Mouse (Mus musculus) megakaryocyte, adult 5-6 weeks (primary cell): ENCODE results near the gene Arhgef2. TPM values are rescaled to one million over a fixed set of nuclear protein-coding genes. Genes with fewer than 3 reads are reported as not detected.

Experiments used
- ATAC-seq: 2 replicates; pipeline ENCODE4 v1.8.0; 2016; ENCODE audit warnings: mild to moderate bottlenecking, inconsistent platforms; ENCODE audit not compliant: poor library complexity, severe bottlenecking
- total RNA-seq, 2 experiments: library from RNA; stranded (forward) in 1 of 2; stranded (reverse) in 1 of 2; fragments of 153-499, 151-499 nt in 1 of 2; fragments of 221-1000, 200-1000 nt in 1 of 2; gene quantifications; 2 replicates each; pipeline versions ENCODE4 v1.2.3 to v1.2.4; 2015 to 2017

Arhgef2 gene
- total RNA-seq, 2 experiments from 2014 or later = 49.6 to 71.1 TPM

DNA sequence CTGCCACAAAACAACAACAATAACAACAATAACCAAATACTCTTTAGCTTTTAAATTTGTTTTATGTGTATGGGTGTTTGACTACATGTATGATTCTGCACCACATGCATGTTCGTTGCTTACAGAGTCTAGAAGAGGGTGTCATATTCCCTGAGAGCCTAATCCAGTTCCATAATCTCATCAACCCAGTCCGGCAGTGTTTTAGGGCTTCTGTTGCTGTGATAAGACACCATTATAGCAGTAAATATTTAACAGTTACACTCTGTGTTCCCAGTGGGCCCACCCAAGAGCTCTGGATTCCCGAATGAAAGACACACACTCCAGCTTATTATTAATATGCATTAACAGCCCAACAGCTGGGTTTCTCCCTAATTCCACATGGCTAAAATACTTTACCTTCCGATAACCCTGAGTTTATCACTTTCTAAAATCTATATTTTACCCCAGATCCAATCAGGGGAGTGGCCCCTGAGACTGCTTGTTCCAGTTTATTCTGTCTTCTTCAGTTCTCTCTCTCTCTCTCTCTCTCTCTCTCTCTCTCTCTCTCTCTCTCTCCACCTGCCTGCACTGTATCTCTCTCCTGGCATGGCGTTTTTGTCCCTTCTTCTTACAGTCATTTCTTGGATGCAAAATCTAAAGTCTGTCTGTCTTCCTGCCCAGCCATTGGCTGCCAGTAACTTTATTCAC is 52.8 kb downstream of the Arhgef2 start:
- ATAC-seq = no peak

DNA sequence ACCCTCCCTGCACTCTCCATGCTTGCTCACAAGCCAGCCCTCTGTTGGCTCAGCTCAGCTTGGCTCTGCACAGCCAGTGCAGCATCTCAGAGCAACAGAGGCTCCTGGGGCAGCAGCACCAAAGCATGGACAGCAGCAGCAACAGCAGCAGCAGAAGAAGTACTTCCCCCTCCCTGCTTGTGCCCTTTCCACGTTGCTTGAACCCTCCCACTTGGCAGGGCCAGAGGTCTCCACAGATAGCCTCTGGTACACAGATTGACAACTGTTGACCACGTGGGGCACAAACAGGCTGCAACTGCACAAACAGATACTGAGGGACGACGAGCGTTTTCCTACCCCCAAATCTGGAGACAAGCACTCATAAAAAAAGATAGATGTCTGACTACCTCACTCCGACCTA is 54.0 kb downstream of the Arhgef2 start:
- ATAC-seq = no peak

DNA sequence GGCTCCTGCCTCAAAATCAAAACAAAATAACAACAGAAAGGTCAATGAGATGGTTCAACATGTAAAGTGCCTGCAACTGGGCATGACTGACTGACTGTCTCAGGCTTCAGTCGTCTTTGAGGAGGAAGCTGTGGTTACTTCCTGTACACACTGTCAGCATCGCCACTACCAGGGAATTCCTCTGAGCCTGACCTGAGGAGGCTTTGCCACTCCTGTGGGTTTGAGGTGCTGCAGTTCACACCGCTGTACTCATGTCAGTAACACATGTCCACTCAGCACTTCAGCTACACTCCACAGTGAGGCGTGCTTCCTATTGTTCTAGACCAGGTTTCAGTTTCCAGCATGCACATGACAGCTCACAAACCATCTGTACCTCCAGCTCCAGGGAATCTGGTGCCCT is 58.3 kb downstream of the Arhgef2 start:
- ATAC-seq = peak; percentile 73

DNA sequence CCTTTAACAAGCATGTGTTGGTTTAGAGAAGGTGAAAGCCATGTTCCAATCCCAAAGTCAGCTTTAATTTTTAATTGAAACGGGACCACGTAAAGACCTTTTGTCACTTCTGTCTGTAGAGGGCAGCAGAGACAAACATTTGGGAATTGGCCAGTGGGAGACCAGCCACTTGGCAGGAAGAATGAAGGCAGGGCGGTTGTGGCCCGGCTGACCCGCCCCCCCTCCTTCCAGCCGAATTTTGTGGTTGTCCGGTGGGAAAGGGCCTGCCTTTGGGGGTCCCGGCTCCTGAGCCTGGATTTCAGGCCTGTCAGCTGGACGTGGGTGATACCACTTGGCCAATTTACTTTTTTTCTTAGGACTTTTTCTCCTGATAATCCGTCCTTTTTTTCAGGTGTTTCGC is 71.6 kb downstream of the Arhgef2 start:
- peak; percentile 93 for ATAC-seq

DNA sequence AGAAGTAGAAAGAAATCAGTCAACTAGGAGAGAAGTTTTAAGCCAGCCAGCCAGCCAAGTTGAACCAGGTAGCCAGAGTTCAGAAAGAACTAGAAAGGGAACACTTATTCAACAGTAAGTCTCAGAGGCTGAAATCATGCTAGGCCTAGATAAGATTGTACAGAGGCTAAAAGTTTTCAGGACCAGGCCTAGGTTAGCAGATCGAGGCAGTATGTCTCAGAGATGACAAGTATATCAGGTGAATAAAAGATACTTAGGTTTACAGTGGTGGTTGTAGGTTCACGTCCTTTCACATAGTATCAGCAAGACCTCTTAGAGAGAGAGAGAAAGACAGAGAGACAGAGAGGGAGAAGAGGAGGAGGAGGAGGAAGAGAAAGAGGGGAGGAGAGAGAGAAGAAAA is 78.0 kb downstream of the Arhgef2 start:
- no peak for ATAC-seq

DNA sequence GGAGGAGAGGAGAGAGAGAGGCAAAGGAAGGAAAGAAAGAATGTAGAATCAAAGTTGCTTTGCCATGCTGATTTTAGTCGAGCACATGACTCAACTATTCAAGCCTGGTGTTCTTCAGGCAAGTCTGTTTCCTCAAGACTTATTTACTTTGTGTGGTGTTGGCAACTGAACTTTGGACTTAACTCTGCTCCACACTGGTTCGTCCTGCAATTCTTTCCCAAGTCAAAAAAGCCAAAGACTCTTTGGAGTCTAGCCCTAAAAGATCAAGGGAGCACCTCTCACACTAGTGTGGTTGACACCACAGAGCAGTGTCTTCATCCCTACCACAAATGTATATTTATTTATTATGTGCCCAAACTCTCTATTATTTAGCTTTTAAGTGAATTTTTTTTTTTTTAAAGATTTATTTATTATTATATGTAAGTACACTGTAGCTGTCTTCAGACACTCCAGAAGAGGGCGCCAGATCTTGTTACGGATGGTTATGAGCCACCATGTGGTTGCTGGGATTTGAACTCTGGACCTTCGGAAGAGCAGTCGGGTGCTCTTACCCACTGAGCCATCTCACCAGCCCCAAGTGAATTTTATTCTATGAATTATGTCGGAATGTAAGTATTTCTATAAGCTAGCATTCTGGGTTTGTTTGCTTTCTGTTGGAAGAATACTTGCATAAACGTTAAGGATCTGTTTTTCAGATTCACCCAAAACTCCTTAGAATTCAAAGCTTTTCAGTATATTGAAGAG is 78.6 kb downstream of the Arhgef2 start:
- no peak for ATAC-seq

DNA sequence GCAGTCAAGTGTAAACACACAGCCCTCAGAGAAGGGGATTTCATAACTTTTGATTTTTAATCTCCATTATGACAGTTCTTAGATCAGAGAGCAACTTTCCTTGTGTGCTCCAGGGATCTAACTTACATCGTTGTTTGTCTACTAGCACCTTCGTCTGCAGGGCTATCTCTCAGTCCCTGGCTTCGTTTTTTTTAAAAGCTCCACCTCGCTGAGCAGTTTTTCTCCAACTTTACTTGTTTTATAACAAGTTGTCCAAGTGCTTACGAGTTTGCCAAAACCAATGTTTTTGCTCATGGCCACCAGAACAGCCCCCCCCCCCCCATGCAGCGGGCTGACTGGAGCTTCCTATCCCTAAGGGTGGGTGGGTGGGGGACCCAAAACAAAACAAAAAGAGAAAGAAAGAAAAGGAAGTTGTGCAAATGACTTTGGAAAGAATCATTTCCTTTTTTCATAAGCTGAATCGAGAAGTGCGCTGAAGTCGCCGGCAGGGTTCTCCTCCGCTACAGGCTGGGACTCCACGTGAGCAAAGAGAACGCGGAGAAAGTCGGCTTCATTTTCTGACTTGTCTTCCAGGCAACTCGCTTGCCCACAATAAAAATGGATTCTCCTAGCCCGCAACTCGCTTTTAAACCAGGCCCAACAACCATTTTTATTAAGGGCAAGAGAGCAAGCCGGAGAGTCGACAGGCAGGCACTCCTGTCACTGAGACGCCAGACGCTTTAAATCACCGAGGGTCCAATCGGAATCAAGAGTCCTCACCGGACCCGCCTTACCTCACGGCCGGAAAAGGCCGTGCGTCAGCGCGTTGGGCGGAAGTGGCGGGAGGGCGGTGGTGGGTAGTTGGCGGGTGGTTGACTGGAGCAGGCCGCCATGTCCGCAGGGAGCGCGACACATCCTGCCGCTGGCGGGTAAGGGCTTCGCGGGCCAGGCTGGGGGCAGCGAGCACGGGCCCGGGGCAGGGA is 79.5 kb downstream of the Arhgef2 start, which contains the start of gene Khdc4:
Khdc4 (plus strand) TSS at position 824 of the 962 bp plus-strand sequence.
- ATAC-seq = peak; percentile 97

DNA sequence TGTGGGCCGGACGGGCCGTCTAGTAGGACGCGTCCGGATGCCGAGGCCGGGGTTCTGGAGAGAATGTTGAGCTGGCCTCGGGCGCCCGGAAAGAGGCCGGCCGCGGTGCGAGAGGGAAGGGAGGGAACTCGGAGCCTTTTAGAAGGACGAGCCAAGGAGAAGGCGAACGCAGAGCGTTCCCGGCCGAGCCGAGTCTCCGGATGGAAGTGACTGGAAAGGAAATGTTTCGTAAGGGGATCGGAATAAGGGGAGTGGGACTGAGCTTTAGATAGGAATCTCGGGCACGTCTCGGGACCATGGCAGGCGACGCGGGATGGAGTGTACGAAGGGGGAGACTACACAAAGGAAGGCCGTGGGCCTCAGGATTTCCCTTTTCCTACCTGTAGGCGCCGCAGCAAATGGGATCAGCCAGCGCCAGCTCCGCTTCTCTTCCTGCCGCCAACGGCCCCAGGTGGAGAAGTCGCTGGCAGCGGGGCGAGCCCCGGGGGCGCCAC is 80.2 kb downstream of the Arhgef2 start:
- peak; percentile 17; the same call in 1 of the 2 replicates for ATAC-seq

DNA sequence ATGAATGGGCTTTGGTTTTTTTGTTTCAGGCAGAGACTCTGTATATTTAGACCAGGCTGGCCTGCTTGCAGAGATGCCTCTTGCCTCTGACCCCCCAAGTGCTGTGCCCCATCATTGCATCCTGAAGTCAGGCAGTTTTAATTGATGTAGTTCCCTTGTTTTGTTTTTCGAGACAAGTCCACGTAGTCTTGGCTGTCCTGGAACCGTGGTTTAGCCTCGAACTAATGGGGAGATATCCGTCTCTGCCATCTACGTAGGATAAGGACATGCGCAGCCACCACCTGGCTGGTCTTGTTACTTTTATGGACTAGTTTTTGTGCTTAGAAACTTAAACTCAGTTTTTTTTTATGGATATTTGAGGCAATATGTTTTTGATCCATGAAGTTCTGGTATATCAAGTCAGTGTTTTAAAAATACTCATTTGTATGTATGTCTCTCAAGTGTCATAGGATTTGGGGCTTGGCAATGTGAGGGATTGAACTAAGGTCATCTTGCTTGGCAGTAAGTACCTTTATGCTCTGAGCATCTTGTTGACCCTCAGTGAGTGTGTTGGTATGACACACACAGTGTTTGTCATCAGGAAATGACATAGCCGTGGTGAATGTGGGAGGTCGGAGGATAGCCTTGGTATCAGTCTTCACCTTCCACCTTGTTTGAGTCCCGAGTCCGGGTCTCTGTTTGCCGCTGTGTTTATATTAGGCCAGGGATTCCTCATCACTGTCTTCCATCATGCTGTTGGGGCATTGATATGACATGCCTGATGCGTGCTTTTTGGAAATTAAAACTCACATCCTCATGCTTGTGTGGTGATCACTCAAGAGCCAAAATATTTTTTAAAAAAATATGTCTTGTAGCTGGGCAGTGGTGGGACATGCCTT is 81.2 kb downstream of the Arhgef2 start:
- no peak for ATAC-seq

DNA sequence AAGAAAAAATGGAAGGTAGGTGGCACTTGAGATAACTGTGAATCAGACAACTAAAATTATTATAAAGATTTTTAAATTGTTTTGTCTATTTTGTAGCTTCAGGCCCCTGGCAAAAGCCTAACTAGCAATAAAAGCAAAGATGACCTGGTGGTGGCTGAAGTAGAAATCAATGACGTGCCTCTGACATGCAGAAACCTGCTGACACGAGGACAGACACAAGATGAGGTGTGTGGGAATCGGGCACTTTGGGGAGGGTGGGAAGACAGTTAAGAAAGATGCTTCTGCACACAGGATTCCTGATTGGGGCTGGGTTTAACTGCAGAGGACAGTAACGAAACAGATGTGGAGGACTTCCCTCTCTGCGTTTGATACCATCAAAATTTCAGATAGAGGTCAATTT is 83.3 kb downstream of the Arhgef2 start:
- no peak for ATAC-seq

DNA sequence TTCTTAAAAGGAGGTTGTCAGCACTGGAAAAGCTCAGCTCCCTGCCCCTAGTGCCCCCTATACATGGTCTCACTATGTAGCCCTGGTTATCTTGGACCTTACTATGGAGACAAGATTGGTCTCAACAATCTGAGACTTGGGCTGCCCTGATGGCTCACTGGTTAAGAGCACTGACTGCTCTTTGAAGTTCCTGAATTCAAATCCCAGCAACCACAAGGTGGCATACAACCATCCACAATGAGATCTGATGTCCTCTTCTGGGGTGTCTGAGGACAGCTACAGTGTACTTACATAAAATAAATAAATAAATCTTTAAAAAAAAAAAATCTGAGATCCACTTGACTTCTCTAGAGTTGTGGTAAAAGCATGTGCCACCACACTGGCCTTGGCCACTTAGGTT is 89.8 kb downstream of the Arhgef2 start:
- ATAC-seq = no peak

Other genes starting within 250 kb of the Arhgef2 start
- not detected in 2 replicates for gene Paqr6, start 241.4 kb upstream of the Arhgef2 start, total RNA-seq (2015)
- gene Paqr6, start 241.4 kb upstream of the Arhgef2 start, total RNA-seq (2017) = not detected in 2 replicates
- gene Bglap3, start 233.2 kb upstream of the Arhgef2 start, total RNA-seq (2015) = not detected in 2 replicates
- not detected in 2 replicates for gene Bglap3, start 233.2 kb upstream of the Arhgef2 start, total RNA-seq (2017)
- gene Bglap2, start 227.3 kb upstream of the Arhgef2 start, total RNA-seq (2015) = 0.84 TPM in 1 of 2 replicates, not detected in the other
- gene Bglap2, start 227.3 kb upstream of the Arhgef2 start, total RNA-seq (2017) = 0.66 TPM in 1 of 2 replicates, not detected in the other
- 0.93 and 1.5 TPM in 2 replicates for gene Bglap, start 221.5 kb upstream of the Arhgef2 start, total RNA-seq (2015)
- gene Bglap, start 221.5 kb upstream of the Arhgef2 start, total RNA-seq (2017) = 5.0 and 6.3 TPM in 2 replicates
- 115 and 131 TPM in 2 replicates for gene Pmf1, start 195.6 kb upstream of the Arhgef2 start, total RNA-seq (2015)
- 78.5 and 81.9 TPM in 2 replicates for gene Pmf1, start 195.6 kb upstream of the Arhgef2 start, total RNA-seq (2017)
- gene Slc25a44, start 180.8 kb upstream of the Arhgef2 start, total RNA-seq (2015) = 11.4 and 11.6 TPM in 2 replicates
- gene Slc25a44, start 180.8 kb upstream of the Arhgef2 start, total RNA-seq (2017) = 17.4 and 18.7 TPM in 2 replicates
- gene Sema4a, start 144.8 kb upstream of the Arhgef2 start, total RNA-seq (2015) = 171 and 181 TPM in 2 replicates
- gene Sema4a, start 144.8 kb upstream of the Arhgef2 start, total RNA-seq (2017) = 164 and 167 TPM in 2 replicates
- gene Lmna, start 96.0 kb upstream of the Arhgef2 start, total RNA-seq (2015) = 1.5 and 1.9 TPM in 2 replicates
- gene Lmna, start 96.0 kb upstream of the Arhgef2 start, total RNA-seq (2017) = 2.5 and 4.5 TPM in 2 replicates
- 0.04 and 0.05 TPM in 2 replicates for gene Mex3a, start 73.6 kb upstream of the Arhgef2 start, total RNA-seq (2015)
- 0.04 and 0.18 TPM in 2 replicates for gene Mex3a, start 73.6 kb upstream of the Arhgef2 start, total RNA-seq (2017)
- gene Rab25, start 57.7 kb upstream of the Arhgef2 start, total RNA-seq (2015) = not detected in 2 replicates
- gene Rab25, start 57.7 kb upstream of the Arhgef2 start, total RNA-seq (2017) = not detected in 2 replicates
- gene Lamtor2, start 52.9 kb upstream of the Arhgef2 start, total RNA-seq (2015) = 31.3 TPM in 2 replicates
- 57.8 and 73.4 TPM in 2 replicates for gene Lamtor2, start 52.9 kb upstream of the Arhgef2 start, total RNA-seq (2017)
- gene Ubqln4, start 52.2 kb upstream of the Arhgef2 start, total RNA-seq (2015) = 10.5 and 14.5 TPM in 2 replicates
- gene Ubqln4, start 52.2 kb upstream of the Arhgef2 start, total RNA-seq (2017) = 15.9 and 16.4 TPM in 2 replicates
- 207 and 216 TPM in 2 replicates for gene Ssr2, start 30.1 kb upstream of the Arhgef2 start, total RNA-seq (2015)
- gene Ssr2, start 30.1 kb upstream of the Arhgef2 start, total RNA-seq (2017) = 93.2 and 107 TPM in 2 replicates
- not detected in 2 replicates for gene Rxfp4, start 47.2 kb downstream of the Arhgef2 start, total RNA-seq (2015)
- not detected in 2 replicates for gene Rxfp4, start 47.2 kb downstream of the Arhgef2 start, total RNA-seq (2017)
- 50.6 and 52.1 TPM in 2 replicates for gene Khdc4, start 79.8 kb downstream of the Arhgef2 start, total RNA-seq (2015)
- gene Khdc4, start 79.8 kb downstream of the Arhgef2 start, total RNA-seq (2017) = 53.4 and 56.1 TPM in 2 replicates
- gene Rit1, start 110.9 kb downstream of the Arhgef2 start, total RNA-seq (2015) = 66.1 and 68.1 TPM in 2 replicates
- 53.4 and 68.6 TPM in 2 replicates for gene Rit1, start 110.9 kb downstream of the Arhgef2 start, total RNA-seq (2017)
- 0.73 and 2.0 TPM in 2 replicates for gene Syt11, start 169.2 kb downstream of the Arhgef2 start, total RNA-seq (2015)
- 0.65 and 2.1 TPM in 2 replicates for gene Syt11, start 169.2 kb downstream of the Arhgef2 start, total RNA-seq (2017)
- gene Gon4l, start 229.3 kb downstream of the Arhgef2 start, total RNA-seq (2015) = 11.9 and 13.8 TPM in 2 replicates
- 25.4 and 26.1 TPM in 2 replicates for gene Gon4l, start 229.3 kb downstream of the Arhgef2 start, total RNA-seq (2017)